Mouse (Mus musculus): ENCODE results near the gene Tbc1d15. TPM values are rescaled to one million over a fixed set of nuclear protein-coding genes. Genes with fewer than 3 reads are reported as not detected.

Gene Tbc1d15
- polyA plus RNA-seq, 2 experiments = 12.2 to 45.5 TPM

DNA sequence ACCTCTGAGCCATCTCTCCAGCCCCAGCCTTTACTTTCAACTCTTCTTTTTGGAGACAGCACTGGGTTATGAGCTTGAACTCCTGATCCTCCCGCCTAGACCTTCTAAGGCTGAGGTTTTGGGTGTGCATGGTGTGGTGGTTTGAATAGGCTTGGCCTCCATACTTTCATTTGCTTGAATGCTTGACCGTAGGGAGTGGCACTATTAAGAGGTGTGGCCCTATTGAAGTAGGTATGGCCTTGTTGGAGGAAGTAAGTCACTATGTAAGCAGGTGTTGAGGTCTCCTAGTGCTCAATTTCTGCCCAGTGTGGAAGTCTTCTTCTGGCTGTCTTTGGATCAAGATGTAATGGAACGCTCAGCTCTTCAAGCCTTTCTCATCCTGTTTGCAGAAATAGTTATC, 10.2 kb upstream of the Tbc1d15 start:
- WGBS (ENCODE audit: insufficient replicate concordance) = 58% methylated on average over 3 of the region's 3 CpGs
- Histone ChIP-seq H3K4me2 (ENCODE audit: low read depth) (no peak overlapping the region), H3K36me3 (replicated peaks; ENCODE audit: control insufficient read depth, insufficient read depth, low read depth) (no peaks in the 10 kb centered on the region), H3K4me1 (replicated peaks; ENCODE audit: control insufficient read depth in 2 of 2, insufficient read depth in 2 of 2, low read length in 1 of 2) (no peaks in the 10 kb centered on the region), H3K9ac (replicated peaks) (no peak overlapping the region), H3K27me3 (ENCODE audit: control insufficient read depth, insufficient read depth, low read length) (no peaks in the 10 kb centered on the region), H3K9me3 (ENCODE audit: control insufficient read depth, low read length) (no peaks in the 10 kb centered on the region), H3K27ac (no peak overlapping the region), H3K4me3 (ENCODE audit: insufficient read depth in 1 of 2, low read depth in 2 of 2, low read length in 2 of 2) (no peak overlapping the region)
- TF ChIP-seq EP300 (IDR thresholded peaks at IDR 0.05; ENCODE audit: low read depth) = no peak
- no peak for TF ChIP-seq CTCF (IDR thresholded peaks at IDR 0.05; ENCODE audit: low read depth)
- DNase-seq (ENCODE audit: low read depth in 3 of 3, low spot score in 3 of 3) = no peak
- no peak for ATAC-seq (ENCODE audit: insufficient read depth)

DNA sequence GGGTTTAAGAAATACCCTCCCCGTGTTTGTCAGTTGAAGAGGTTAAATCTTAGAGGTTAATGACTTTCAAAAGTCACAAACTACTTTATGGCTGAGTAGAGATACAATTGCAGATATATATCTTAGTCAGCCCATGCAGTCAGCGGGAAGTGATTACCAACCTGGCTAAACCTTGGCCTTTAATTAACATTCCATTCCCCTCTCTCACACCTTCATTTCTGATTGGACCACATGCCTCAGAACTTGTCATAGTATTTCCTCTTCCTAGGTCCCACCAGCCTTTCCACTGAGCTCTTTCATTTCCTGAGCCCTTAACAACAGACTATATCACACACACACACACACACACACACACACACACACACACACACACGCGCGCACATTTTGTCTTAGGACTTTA, 4.9 kb upstream of the Tbc1d15 start:
- Histone ChIP-seq H3K4me3 (ENCODE audit: insufficient read depth in 1 of 2, low read depth in 2 of 2, low read length in 2 of 2) (no peak overlapping the region), H3K9ac (replicated peaks) (no peak overlapping the region), H3K9me3 (ENCODE audit: control insufficient read depth, low read length) (no peaks in the 10 kb centered on the region), H3K4me2 (ENCODE audit: low read depth) (no peak overlapping the region), H3K4me1 (replicated peaks; ENCODE audit: control insufficient read depth in 2 of 2, insufficient read depth in 2 of 2, low read length in 1 of 2) (peaks cover 0 to 8% of the 10 kb centered on the region in 2 experiments; a peak in 3 of 4 replicates), H3K27ac (no peak overlapping the region), H3K36me3 (replicated peaks; ENCODE audit: control insufficient read depth, insufficient read depth, low read depth) (no peaks in the 10 kb centered on the region), H3K27me3 (ENCODE audit: control insufficient read depth, insufficient read depth, low read length) (no peaks in the 10 kb centered on the region)
- 50% methylated on average over 5 of the region's 5 CpGs for WGBS (ENCODE audit: insufficient replicate concordance)
- no peak for ATAC-seq (ENCODE audit: insufficient read depth)
- TF ChIP-seq CTCF (IDR thresholded peaks at IDR 0.05; ENCODE audit: low read depth) = no peak
- no peak for TF ChIP-seq EP300 (IDR thresholded peaks at IDR 0.05; ENCODE audit: low read depth)
- no peak for DNase-seq (ENCODE audit: low read depth in 3 of 3, low spot score in 3 of 3)

DNA sequence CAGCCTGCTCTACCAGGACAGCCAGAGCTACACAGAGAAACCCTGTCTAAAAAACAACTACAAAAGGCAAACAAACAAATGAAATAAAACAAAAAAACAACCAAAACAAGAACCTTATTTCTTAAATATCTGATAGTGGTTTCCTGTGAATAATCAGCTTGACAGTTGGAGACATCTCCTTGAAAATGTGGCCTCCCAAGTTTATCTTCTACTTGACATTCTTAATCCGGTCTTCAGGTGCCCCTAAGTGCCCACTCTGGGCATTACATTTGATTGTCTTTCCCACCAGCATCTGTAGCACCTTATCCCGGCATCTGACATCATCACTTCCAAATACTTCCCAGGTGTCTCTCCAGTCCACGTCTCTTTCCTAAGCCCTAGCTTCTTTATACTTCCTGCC, 2.3 kb upstream of the Tbc1d15 start:
- no peak overlapping the region for H3K4me3 ChIP-seq (ENCODE audit: insufficient read depth in 1 of 2, low read depth in 2 of 2, low read length in 2 of 2)
- no peaks in the 10 kb centered on the region for H3K27me3 ChIP-seq (ENCODE audit: control insufficient read depth, insufficient read depth, low read length)
- H3K36me3 ChIP-seq (replicated peaks; ENCODE audit: control insufficient read depth, insufficient read depth, low read depth) = no peaks in the 10 kb centered on the region
- no peak for TF ChIP-seq EP300 (IDR thresholded peaks at IDR 0.05; ENCODE audit: low read depth)
- TF ChIP-seq CTCF (IDR thresholded peaks at IDR 0.05; ENCODE audit: low read depth) = no peak
- no peak overlapping the region for H3K4me2 ChIP-seq (ENCODE audit: low read depth)
- no peak overlapping the region for H3K9ac ChIP-seq (replicated peaks)
- no peaks in the 10 kb centered on the region for H3K9me3 ChIP-seq (ENCODE audit: control insufficient read depth, low read length)
- 42% methylated on average over 3 of the region's 3 CpGs for WGBS (ENCODE audit: insufficient replicate concordance)
- H3K4me1 ChIP-seq (replicated peaks; ENCODE audit: control insufficient read depth in 2 of 2, insufficient read depth in 2 of 2, low read length in 1 of 2) = peaks cover 11 to 24% of the 10 kb centered on the region in 2 experiments
- DNase-seq (ENCODE audit: low read depth in 3 of 3, low spot score in 3 of 3) = no peak
- H3K27ac ChIP-seq = no peak overlapping the region
- no peak for ATAC-seq (ENCODE audit: insufficient read depth)

DNA sequence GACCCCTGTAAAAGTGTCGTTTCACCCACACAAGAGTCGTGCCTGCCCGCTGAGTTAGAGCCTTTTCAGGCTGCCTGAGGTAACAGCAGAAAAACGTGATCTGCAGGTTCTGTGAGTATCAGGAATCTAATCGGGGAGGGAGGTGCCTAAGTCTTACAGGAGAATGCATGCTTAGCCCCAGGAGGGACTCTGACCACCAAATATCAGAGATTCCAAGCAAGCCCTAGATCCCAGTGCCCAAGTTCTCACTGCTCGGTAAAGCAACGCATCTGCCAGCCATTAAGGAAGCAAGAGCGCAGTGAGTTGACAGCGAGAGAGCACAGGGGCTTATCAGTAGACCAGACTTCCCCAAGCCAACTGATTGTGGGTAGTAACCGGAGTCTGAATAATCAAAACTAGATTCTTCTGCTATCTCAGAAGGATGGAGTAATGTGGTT, 1.1 kb upstream of the Tbc1d15 start:
- H3K27ac ChIP-seq = peak overlapping the region; percentile 91
- DNase-seq (ENCODE audit: low read depth in 3 of 3, low spot score in 3 of 3) = peak; percentile 57 to 60 (median 59)
- H3K4me2 ChIP-seq (ENCODE audit: low read depth) = peak overlapping the region; percentile 93
- peak; percentile 9; the same call in 1 of the 2 replicates for ATAC-seq (ENCODE audit: insufficient read depth)
- WGBS (ENCODE audit: insufficient replicate concordance) = 2% methylated on average over 10 of the region's 10 CpGs
- H3K4me1 ChIP-seq (replicated peaks; ENCODE audit: control insufficient read depth in 2 of 2, insufficient read depth in 2 of 2, low read length in 1 of 2) = peaks cover 18 to 33% of the 10 kb centered on the region in 2 experiments
- H3K9ac ChIP-seq (replicated peaks) = peak overlapping the region; percentile 71
- TF ChIP-seq EP300 (IDR thresholded peaks at IDR 0.05; ENCODE audit: low read depth) (peak; percentile 38; the same call in 1 of the 2 replicates), CTCF (IDR thresholded peaks at IDR 0.05; ENCODE audit: low read depth) (no peak)
- no peaks in the 10 kb centered on the region for H3K27me3 ChIP-seq (ENCODE audit: control insufficient read depth, insufficient read depth, low read length)
- H3K9me3 ChIP-seq (ENCODE audit: control insufficient read depth, low read length) = no peaks in the 10 kb centered on the region
- peak overlapping the region; percentile 52 to 81 for H3K4me3 ChIP-seq (ENCODE audit: insufficient read depth in 1 of 2, low read depth in 2 of 2, low read length in 2 of 2)
- no peaks in the 10 kb centered on the region for H3K36me3 ChIP-seq (replicated peaks; ENCODE audit: control insufficient read depth, insufficient read depth, low read depth)

DNA sequence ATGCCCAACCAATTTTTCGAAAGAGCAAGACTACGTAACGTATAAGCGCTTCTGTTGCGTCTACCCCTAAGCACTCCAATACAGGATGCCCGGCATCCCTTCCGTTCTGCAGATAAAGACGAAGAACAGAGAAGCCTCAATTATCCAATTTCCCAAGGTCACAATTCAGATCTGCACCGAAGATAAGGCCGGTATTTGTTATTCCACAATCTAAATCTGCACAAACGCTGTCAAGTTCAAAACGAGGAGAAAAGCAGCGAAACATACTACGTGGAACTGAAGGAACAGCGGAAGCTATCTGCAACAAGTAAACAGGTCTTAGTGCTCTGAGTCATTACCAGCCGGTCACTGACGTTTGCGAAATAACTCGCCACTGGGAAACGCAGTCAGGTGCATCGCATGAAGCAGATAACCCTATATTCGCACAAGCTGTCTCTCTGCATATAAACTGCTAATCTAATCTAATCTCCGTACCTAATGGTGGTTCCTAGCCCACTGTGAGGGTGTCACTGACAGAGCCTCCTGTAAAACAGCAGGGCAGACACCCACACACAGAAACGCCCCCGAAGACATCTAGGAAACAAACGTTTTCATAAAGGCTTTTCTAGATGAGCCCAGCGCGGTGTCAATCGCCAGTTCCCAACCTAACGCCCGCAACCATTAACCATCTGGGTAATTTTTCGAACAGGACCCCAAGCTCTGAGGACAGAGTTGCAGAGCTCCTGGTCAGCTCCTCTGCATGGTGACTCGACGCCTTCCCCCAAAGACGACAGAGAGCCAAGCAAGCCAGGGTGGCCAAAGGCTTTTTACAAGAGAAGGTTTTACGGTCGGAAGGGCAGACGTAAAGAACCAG, 806 bp downstream of the Tbc1d15 start:
- no peaks in the 10 kb centered on the region for H3K27me3 ChIP-seq (ENCODE audit: control insufficient read depth, insufficient read depth, low read length)
- peak overlapping the region; percentile 93 for H3K4me2 ChIP-seq (ENCODE audit: low read depth)
- H3K4me1 ChIP-seq (replicated peaks; ENCODE audit: control insufficient read depth in 2 of 2, insufficient read depth in 2 of 2, low read length in 1 of 2) = peaks cover 21 to 40% of the 10 kb centered on the region in 2 experiments
- no peaks in the 10 kb centered on the region for H3K9me3 ChIP-seq (ENCODE audit: control insufficient read depth, low read length)
- TF ChIP-seq EP300 (IDR thresholded peaks at IDR 0.05; ENCODE audit: low read depth) (no peak), CTCF (IDR thresholded peaks at IDR 0.05; ENCODE audit: low read depth) (no peak)
- WGBS (ENCODE audit: insufficient replicate concordance) = 10% methylated on average over 34 of the region's 38 CpGs
- ATAC-seq (ENCODE audit: insufficient read depth) (peak; percentile 18), DNase-seq (ENCODE audit: low read depth in 3 of 3, low spot score in 3 of 3) (peak; percentile 49)
- peak overlapping the region; percentile 69 to 81 for H3K4me3 ChIP-seq (ENCODE audit: insufficient read depth in 1 of 2, low read depth in 2 of 2, low read length in 2 of 2)
- H3K36me3 ChIP-seq (replicated peaks; ENCODE audit: control insufficient read depth, insufficient read depth, low read depth) = no peaks in the 10 kb centered on the region
- peak overlapping the region; percentile 71 for H3K9ac ChIP-seq (replicated peaks)
- H3K27ac ChIP-seq = peak overlapping the region; percentile 49
